Mouse (Mus musculus) left cerebral cortex, adult 9 months (tissue): Measurements from ENCODE around the gene Oma1.

Experiments
- DNase-seq, 2 experiments: peaks; one replicate each; pipeline ENCODE4 v3.0.0; 2022; ENCODE audit warnings: low spot score in 2 of 2

The Oma1 gene

DNA sequence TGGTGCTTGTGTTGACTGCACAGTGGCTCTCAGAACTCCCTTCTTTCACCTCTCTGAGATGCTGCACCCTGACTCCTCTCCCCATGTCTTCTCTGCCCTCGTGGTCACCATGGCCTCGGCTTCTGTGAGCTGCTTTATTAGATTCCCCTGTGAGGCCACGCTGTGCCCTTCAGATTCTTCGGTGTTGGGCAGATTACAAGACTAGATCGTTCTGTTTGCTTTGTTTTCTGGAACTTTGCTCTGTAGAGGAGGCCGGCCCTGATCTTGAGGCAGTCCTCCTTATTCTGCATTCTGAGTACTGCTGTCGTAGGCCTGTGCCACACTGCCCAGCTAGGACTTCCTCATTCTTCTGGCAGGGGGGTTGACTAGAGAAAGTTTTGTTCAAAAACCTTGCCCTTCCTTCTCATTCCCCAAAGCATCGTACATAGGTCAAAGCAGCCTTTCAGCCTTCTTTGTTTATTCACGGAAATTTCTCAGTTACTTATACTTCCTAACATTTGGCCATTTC, 45.4 kb downstream of the Oma1 start:
- no peak for DNase-seq

GRCm38 (mm10) chr4:103382171-103382570, 68.6 kb downstream of the Oma1 start:
- DNase-seq: no peak

- DNase-seq: no peak
These were observed 71.4 kb downstream of the Oma1 start for GRCm38 (mm10) chr4:103385031-103385430.

- DNase-seq: no peak
These were observed 72.5 kb downstream of the Oma1 start for GRCm38 (mm10) chr4:103385835-103386787.

- DNase-seq: no peak
These were observed 73.7 kb downstream of the Oma1 start for GRCm38 (mm10) chr4:103387292-103387691.

- no peak for DNase-seq
These were observed 75.0 kb downstream of the Oma1 start for GRCm38 (mm10) chr4:103388530-103389178.

- DNase-seq: no peak
These were observed 76.0 kb downstream of the Oma1 start for GRCm38 (mm10) chr4:103389583-103389982.

GRCm38 (mm10) chr4:103390499-103390898, 76.9 kb downstream of the Oma1 start:
- DNase-seq: no peak

DNA sequence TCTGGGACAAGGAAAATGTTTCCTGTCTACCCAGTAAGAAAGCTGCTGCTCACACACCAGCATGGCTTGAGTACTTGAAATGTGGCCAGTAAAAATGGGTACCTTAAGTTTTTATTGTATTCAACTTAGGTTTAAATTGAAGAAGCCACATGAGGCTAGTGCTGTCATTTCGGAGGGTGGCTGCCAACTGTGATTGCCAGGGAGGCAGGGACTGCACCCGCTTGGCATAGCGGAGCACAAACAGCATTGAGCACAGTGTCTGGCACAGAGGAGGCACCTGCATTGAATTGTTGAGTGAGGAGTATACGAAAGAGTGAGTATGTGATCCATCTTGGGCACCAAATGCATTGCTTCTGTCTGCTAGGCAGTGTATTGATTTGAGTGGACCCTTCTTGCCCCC, 81.5 kb downstream of the Oma1 start:
- DNase-seq: no peak

GRCm38 (mm10) chr4:103395905-103396304, 82.3 kb downstream of the Oma1 start:
- no peak for DNase-seq

- no peak for DNase-seq
These were observed 83.3 kb downstream of the Oma1 start for GRCm38 (mm10) chr4:103396876-103397275.

GRCm38 (mm10) chr4:103402581-103402980, 89.0 kb downstream of the Oma1 start:
- no peak for DNase-seq

DNA sequence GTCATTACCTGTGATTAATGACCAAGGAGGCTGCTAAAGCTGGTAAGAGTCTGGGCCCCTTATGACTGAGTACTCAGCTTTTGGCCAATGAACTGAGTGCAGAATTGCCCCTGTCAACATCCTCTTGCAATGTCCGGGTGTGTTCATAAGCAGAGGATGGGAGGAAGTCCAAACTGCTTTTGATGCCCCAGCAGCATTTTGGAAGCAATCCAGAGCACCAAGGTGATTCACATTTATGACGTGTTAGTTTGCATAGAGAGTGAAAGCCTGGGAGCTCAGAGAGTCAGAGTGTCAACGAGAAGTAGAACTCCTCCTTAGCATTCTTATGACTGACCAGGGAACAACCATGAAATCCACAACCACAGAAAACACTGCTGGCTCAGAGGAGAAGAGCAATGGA, 91.7 kb downstream of the Oma1 start:
- no peak for DNase-seq

DNA sequence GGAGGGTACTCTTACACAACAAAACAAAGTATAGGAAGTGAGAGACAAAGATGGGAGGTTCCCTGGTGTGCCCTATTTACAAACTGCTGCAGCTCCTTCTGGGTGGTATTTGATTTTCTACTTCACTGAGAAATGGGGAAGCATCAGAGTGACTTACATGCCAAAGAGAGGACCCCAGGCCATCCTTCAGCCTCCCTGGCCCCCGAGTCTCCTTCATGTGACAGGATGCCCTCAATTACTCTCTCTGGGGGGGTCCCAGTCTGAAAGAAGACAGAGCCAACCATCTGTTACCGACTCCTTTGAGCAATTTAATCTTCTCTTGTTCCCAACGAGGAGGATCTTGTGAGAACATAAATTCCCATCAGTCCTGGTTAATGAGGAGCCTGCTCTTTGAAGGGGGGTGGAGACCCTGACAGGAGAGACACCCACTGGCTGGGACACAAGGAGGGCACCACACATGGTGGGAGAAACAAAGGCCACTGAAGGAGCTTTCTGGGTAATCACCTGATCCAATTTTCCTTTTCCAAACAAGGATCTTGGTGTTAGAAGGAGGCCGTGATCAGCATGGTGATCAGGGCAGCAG, 96.7 kb downstream of the Oma1 start:
- no peak for DNase-seq
